Mouse (Mus musculus) heart, embryonic 12.5 days (tissue): ENCODE measurements at regions not wholly inside any gene's neighbourhood (a gene's known extent, or its start where the extent isn't known, plus 50 kb on each side); places are given as distances from the start of the nearest gene placed in this dataset.

Experiments
- ATAC-seq: fragments of 200-750 bp; cut with Nextera tagmentation; 2 replicates; pipeline ENCODE4 v1.8.0; 2017; ENCODE audit warnings: moderate TSS enrichment, moderate library complexity; ENCODE audit not compliant: insufficient number of reproducible peaks, low FRiP score
- H3K27ac ChIP-seq: fragments of 300-500 bp; sonication (generic); 2 replicates; pipeline ENCODE4 v1.5.1; 2016; ENCODE audit warnings: mild to moderate bottlenecking, moderate library complexity; ENCODE audit not compliant: poor library complexity, severe bottlenecking
- H3K27me3 ChIP-seq: fragments of 300-500 bp; sonication (generic); replicated peaks from 2 replicates; pipeline ENCODE4 v1.6.1; 2016; ENCODE audit warnings: mild to moderate bottlenecking, moderate library complexity
- H3K36me3 ChIP-seq: fragments of 300-500 bp; sonication (generic); 2 replicates; pipeline ENCODE4 v1.6.1; 2016; ENCODE audit warnings: mild to moderate bottlenecking, moderate library complexity
- H3K4me1 ChIP-seq: fragments of 300-500 bp; sonication (generic); replicated peaks from 2 replicates; pipeline ENCODE4 v1.6.1; 2016; ENCODE audit warnings: mild to moderate bottlenecking
- H3K4me2 ChIP-seq: fragments of 300-500 bp; sonication (generic); 2 replicates; pipeline ENCODE4 v1.6.1; 2016; ENCODE audit warnings: mild to moderate bottlenecking, moderate library complexity
- H3K4me3 ChIP-seq: fragments of 300-500 bp; sonication (generic); 2 replicates; pipeline ENCODE4 v1.5.1; 2016; ENCODE audit warnings: mild to moderate bottlenecking
- H3K9ac ChIP-seq: fragments of 300-500 bp; sonication (generic); 2 replicates; pipeline ENCODE4 v1.6.1; 2016; ENCODE audit warnings: mild to moderate bottlenecking, moderate library complexity
- H3K9me3 ChIP-seq: fragments of 300-500 bp; sonication (generic); replicated peaks from 2 replicates; pipeline ENCODE4 v1.6.1; 2016; ENCODE audit warnings: mild to moderate bottlenecking, moderate library complexity
- WGBS: fragments of 180-500 bp; shearing (Covaris S2); methylation state at CpG from one replicate; pipeline ENCODE4 v1.1.7; 2016; 5-methylcytosine and 5-hydroxymethylcytosine counted together

- H3K36me3 ChIP-seq: no peaks in the 10 kb centered on the region
- 71% methylated on average over 2 of the region's 2 CpGs for WGBS
- no peaks in the 10 kb centered on the region for H3K9me3 ChIP-seq
- no peak overlapping the region for H3K27ac ChIP-seq
- no peaks in the 10 kb centered on the region for H3K4me1 ChIP-seq
- no peak overlapping the region for H3K4me2 ChIP-seq
- H3K9ac ChIP-seq: no peak overlapping the region
- no peak overlapping the region for H3K4me3 ChIP-seq
- no peaks in the 10 kb centered on the region for H3K27me3 ChIP-seq
- no peak for ATAC-seq
Measured at GRCm38 (mm10) chr4:89393251-89393711, 82.4 kb upstream of the Cdkn2b start.

GRCm38 (mm10) chr4:89392791-89393190 lies 82.0 kb upstream of the Cdkn2b start:
- Histone ChIP-seq H3K36me3 (no peaks in the 10 kb centered on the region), H3K27me3 (no peaks in the 10 kb centered on the region), H3K4me3 (no peak overlapping the region), H3K4me2 (no peak overlapping the region), H3K9ac (no peak overlapping the region), H3K9me3 (no peaks in the 10 kb centered on the region), H3K27ac (no peak overlapping the region), H3K4me1 (no peaks in the 10 kb centered on the region)
- no peak for ATAC-seq

- Histone ChIP-seq H3K27ac (no peak overlapping the region), H3K9me3 (no peaks in the 10 kb centered on the region), H3K4me1 (no peaks in the 10 kb centered on the region; the same call in 1 of the 2 replicates), H3K36me3 (no peaks in the 10 kb centered on the region), H3K4me2 (no peak overlapping the region), H3K9ac (no peak overlapping the region), H3K4me3 (no peak overlapping the region), H3K27me3 (no peaks in the 10 kb centered on the region)
- ATAC-seq: no peak
- WGBS: 76% methylated on average over 9 of the region's 9 CpGs
Measured at GRCm38 (mm10) chr4:89391463-89392308, 80.8 kb upstream of the Cdkn2b start.

GRCm38 (mm10) chr4:89383548-89383947 lies 72.7 kb upstream of the Cdkn2b start:
- Histone ChIP-seq H3K27me3 (no peaks in the 10 kb centered on the region), H3K9me3 (no peaks in the 10 kb centered on the region), H3K4me1 (no peaks in the 10 kb centered on the region; the same call in 1 of the 2 replicates), H3K9ac (no peak overlapping the region), H3K4me3 (no peak overlapping the region), H3K4me2 (no peak overlapping the region), H3K36me3 (no peaks in the 10 kb centered on the region), H3K27ac (no peak overlapping the region)
- WGBS: 86% methylated on average over 3 of the region's 3 CpGs
- no peak for ATAC-seq

- 80% methylated on average over 4 of the region's 4 CpGs for WGBS
- H3K4me1 ChIP-seq: no peaks in the 10 kb centered on the region; the same call in 1 of the 2 replicates
- H3K9me3 ChIP-seq: no peaks in the 10 kb centered on the region
- no peak for ATAC-seq
- H3K9ac ChIP-seq: no peak overlapping the region
- no peak overlapping the region for H3K4me3 ChIP-seq
- no peaks in the 10 kb centered on the region for H3K36me3 ChIP-seq
- H3K4me2 ChIP-seq: no peak overlapping the region
- no peaks in the 10 kb centered on the region for H3K27me3 ChIP-seq
- H3K27ac ChIP-seq: no peak overlapping the region
Measured at GRCm38 (mm10) chr4:89382434-89382976, 71.7 kb upstream of the Cdkn2b start.

GRCm38 (mm10) chr4:89381763-89382162 lies 70.9 kb upstream of the Cdkn2b start:
- ATAC-seq: no peak
- Histone ChIP-seq H3K27ac (no peak overlapping the region), H3K4me2 (no peak overlapping the region), H3K4me3 (no peak overlapping the region), H3K9me3 (no peaks in the 10 kb centered on the region), H3K36me3 (no peaks in the 10 kb centered on the region), H3K27me3 (no peaks in the 10 kb centered on the region), H3K9ac (no peak overlapping the region), H3K4me1 (no peaks in the 10 kb centered on the region)
- WGBS: 73% methylated on average over 2 of the region's 2 CpGs

GRCm38 (mm10) chr4:89381077-89381476 lies 70.2 kb upstream of the Cdkn2b start:
- Histone ChIP-seq H3K36me3 (no peaks in the 10 kb centered on the region), H3K4me1 (no peaks in the 10 kb centered on the region), H3K27ac (no peak overlapping the region), H3K9me3 (no peaks in the 10 kb centered on the region), H3K9ac (no peak overlapping the region), H3K4me3 (no peak overlapping the region), H3K27me3 (no peaks in the 10 kb centered on the region), H3K4me2 (no peak overlapping the region)
- no peak for ATAC-seq
- WGBS: 82% methylated on average over 5 of the region's 5 CpGs

- Histone ChIP-seq H3K4me1 (no peaks in the 10 kb centered on the region), H3K27me3 (no peaks in the 10 kb centered on the region), H3K4me3 (no peak overlapping the region), H3K27ac (no peak overlapping the region), H3K4me2 (no peak overlapping the region), H3K9ac (no peak overlapping the region), H3K9me3 (no peaks in the 10 kb centered on the region), H3K36me3 (no peaks in the 10 kb centered on the region)
- 87% methylated on average over 8 of the region's 8 CpGs for WGBS
- no peak for ATAC-seq
Measured at GRCm38 (mm10) chr4:89380330-89380945, 69.6 kb upstream of the Cdkn2b start.

- no peak overlapping the region for H3K27ac ChIP-seq
- H3K9ac ChIP-seq: no peak overlapping the region
- no peak overlapping the region for H3K4me3 ChIP-seq
- H3K4me2 ChIP-seq: no peak overlapping the region
- no peak for ATAC-seq
- 79% methylated on average over 6 of the region's 6 CpGs for WGBS
- H3K36me3 ChIP-seq: no peaks in the 10 kb centered on the region
- H3K27me3 ChIP-seq: no peaks in the 10 kb centered on the region
- 0 out of 2 replicates have a peak, but pooled peaks cover under 1% of the 10 kb centered on the region for H3K4me1 ChIP-seq
- no peaks in the 10 kb centered on the region for H3K9me3 ChIP-seq
Measured at GRCm38 (mm10) chr4:89379622-89380329, 68.9 kb upstream of the Cdkn2b start.

- H3K9ac ChIP-seq: no peak overlapping the region
- H3K9me3 ChIP-seq: no peaks in the 10 kb centered on the region
- no peaks in the 10 kb centered on the region for H3K27me3 ChIP-seq
- H3K36me3 ChIP-seq: no peaks in the 10 kb centered on the region
- 75% methylated on average over 6 of the region's 6 CpGs for WGBS
- 0 out of 2 replicates have a peak, but pooled peaks cover 2% of the 10 kb centered on the region for H3K4me1 ChIP-seq
- no peak overlapping the region for H3K4me3 ChIP-seq
- no peak overlapping the region for H3K27ac ChIP-seq
- no peak for ATAC-seq
- no peak overlapping the region for H3K4me2 ChIP-seq
Measured at GRCm38 (mm10) chr4:89372631-89373030, 61.8 kb upstream of the Cdkn2b start.
